Mouse (Mus musculus): ENCODE data around the gene Gm11555.

DNA sequence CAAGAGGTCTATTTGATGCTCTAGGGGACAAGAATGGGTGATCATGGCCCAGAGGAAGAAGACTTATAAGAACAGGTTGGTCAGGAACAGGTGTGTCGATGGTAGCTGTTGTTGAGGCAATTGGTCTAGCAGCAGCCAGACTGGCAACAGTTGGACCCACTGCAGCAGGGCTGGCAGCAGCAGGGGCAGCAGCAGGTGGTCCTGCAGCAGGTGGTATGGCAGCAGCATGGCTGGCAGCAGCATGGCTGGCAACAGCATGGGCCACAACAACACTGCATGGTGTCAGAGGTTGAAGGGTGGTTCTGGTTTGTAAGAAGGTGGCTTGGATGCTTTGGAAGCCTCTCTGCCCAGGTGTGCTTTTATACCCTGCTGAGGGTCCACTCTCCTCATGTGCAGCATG, 40.4 kb upstream of the Gm11555 start, which contains the start of gene Gm14190:
- no peak for TF ChIP-seq POLR2A (IDR thresholded peaks at IDR 0.05; ENCODE audit: control insufficient read depth in 1 of 2, insufficient read depth in 1 of 2, low read depth in 1 of 2, low read length in 2 of 2, poor library complexity in 1 of 2)
- TF ChIP-seq TCF12 (IDR thresholded peaks at IDR 0.05; ENCODE audit: low read depth, low read length), result no peak
- no peak for TF ChIP-seq CTCF (IDR thresholded peaks at IDR 0.05 in 2 of 3, conservative IDR thresholded peaks at IDR 0.05 in 1 of 3; ENCODE audit: control insufficient read depth in 1 of 3, insufficient read depth in 1 of 3, low read depth in 2 of 3, low read length in 3 of 3, poor library complexity in 1 of 3, severe bottlenecking in 1 of 3)
- TF ChIP-seq TBP (IDR thresholded peaks at IDR 0.05; ENCODE audit: low read depth, low read length), result no peak
- TF ChIP-seq GATA1 (IDR thresholded peaks at IDR 0.05; ENCODE audit: low read depth, low read length), result no peak
- TF ChIP-seq USF1 (IDR thresholded peaks at IDR 0.05; ENCODE audit: low read depth, low read length), result no peak
- no peak for TF ChIP-seq TAL1 (IDR thresholded peaks at IDR 0.05; ENCODE audit: low read length)
- no peak for TF ChIP-seq E2F4 (IDR thresholded peaks at IDR 0.05; ENCODE audit: borderline replicate concordance, low read depth, low read length)
- TF ChIP-seq ZNF384 (IDR thresholded peaks at IDR 0.05; ENCODE audit: low read depth, low read length), result no peak
- no peak for TF ChIP-seq MAX (IDR thresholded peaks at IDR 0.05; ENCODE audit: low read length)
- no peak for TF ChIP-seq POLR2AphosphoS2 (IDR thresholded peaks at IDR 0.05; ENCODE audit: low read length)
- no peak for TF ChIP-seq SIN3A (IDR thresholded peaks at IDR 0.05; ENCODE audit: low read length)

Measured in MEL (cell line).